Comparison of ENCODE assay signal across 8 mouse cellular contexts in the genomic region with DNA sequence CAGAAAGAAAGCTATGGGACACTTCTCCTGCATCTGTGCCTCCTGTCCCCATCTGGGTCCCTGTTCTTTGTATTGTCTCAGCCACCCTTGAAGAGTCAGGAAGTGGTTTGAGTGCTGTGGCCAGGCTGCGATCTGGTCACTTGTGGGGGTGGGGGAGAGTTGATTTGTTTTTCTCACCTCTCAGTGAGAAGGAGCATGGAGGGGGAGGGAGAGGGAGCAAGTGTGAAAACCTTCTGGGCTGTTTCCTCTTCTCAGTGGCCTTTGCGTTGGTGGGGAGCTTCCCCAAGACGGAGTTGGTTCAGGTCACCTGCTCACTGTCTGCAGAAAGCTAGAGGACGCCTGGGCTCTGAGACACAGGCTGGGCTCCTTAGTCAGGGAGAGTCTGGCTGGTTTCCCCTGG.
DNase-seq lines count a peak whose midpoint lies in the region; ATAC-seq and TF ChIP-seq lines count a peak whose summit lies in the region.

No protein-coding gene starts in this region.

- H3K9me3 ChIP-seq in neural tube, embryonic 15.5 days (replicated peaks) = no peaks in the 10 kb centered on the region
- H3K9me3 ChIP-seq in midbrain, embryonic 10.5 days (replicated peaks) = no peaks in the 10 kb centered on the region
- no peaks in the 10 kb centered on the region for H3K9me3 ChIP-seq in forebrain, embryonic 16.5 days (ENCODE audit: control insufficient read depth, low read length)

- H3K27me3 ChIP-seq in neural tube, embryonic 15.5 days (replicated peaks) = no peaks in the 10 kb centered on the region
- no peaks in the 10 kb centered on the region for H3K27me3 ChIP-seq in midbrain, embryonic 10.5 days (ENCODE audit: low read depth, poor library complexity, severe bottlenecking)
- H3K27me3 ChIP-seq in forebrain, embryonic 16.5 days (replicated peaks; ENCODE audit: control insufficient read depth, insufficient read depth, low read length) = no peaks in the 10 kb centered on the region

- peak overlapping the region; percentile 11; the same call in 1 of the 2 replicates for H3K4me3 ChIP-seq in gastrocnemius, adult 2 months
- no peak overlapping the region for H3K4me3 ChIP-seq in neural tube, embryonic 15.5 days (replicated peaks)
- no peak overlapping the region for H3K4me3 ChIP-seq in midbrain, embryonic 10.5 days
- H3K4me3 ChIP-seq in forebrain, embryonic 16.5 days (replicated peaks; ENCODE audit: low read length) = no peak overlapping the region

- 53% methylated on average over 4 of the region's 4 CpGs for WGBS in neural tube, embryonic 15.5 days
- WGBS in midbrain, embryonic 10.5 days = 56% methylated on average over 4 of the region's 4 CpGs
- WGBS in forebrain, embryonic 16.5 days = 60% methylated on average over 4 of the region's 4 CpGs

- H3K4me2 ChIP-seq in neural tube, embryonic 15.5 days = no peak overlapping the region
- no peak overlapping the region for H3K4me2 ChIP-seq in forebrain, embryonic 16.5 days (ENCODE audit: low read length)

- peaks cover 35% of the 10 kb centered on the region for H3K4me1 ChIP-seq in neural tube, embryonic 15.5 days
- H3K4me1 ChIP-seq in midbrain, embryonic 10.5 days = peaks cover 55% of the 10 kb centered on the region
- H3K4me1 ChIP-seq in forebrain, embryonic 16.5 days (replicated peaks; ENCODE audit: control insufficient read depth, insufficient read depth, low read length) = peaks cover 18% of the 10 kb centered on the region

- ATAC-seq in neural tube, embryonic 15.5 days (ENCODE audit: low FRiP score) = no peak
- ATAC-seq in forebrain, embryonic 16.5 days = no peak

- H3K36me3 ChIP-seq in neural tube, embryonic 15.5 days = no peaks in the 10 kb centered on the region
- peaks cover 20% of the 10 kb centered on the region for H3K36me3 ChIP-seq in midbrain, embryonic 10.5 days
- no peaks in the 10 kb centered on the region for H3K36me3 ChIP-seq in forebrain, embryonic 16.5 days (ENCODE audit: control insufficient read depth, insufficient read depth)

- peak; percentile 36 for DNase-seq in gastrocnemius, adult 2 months
- DNase-seq in gastrocnemius, postnatal 4 days (ENCODE audit: low spot score in 2 of 2) = no peak
- peak; percentile 22 for DNase-seq in neural tube, embryonic 10.5 days (ENCODE audit: extremely low spot score, low spot score)
- peak; percentile 8 to 28 for DNase-seq in monocyte, adult 2 months (ENCODE audit: low read depth in 1 of 2, low spot score in 2 of 2)
- peak; percentile 31 to 41 for DNase-seq in thymus, postnatal 36 days
- no peak for DNase-seq in midbrain, embryonic 10.5 days (ENCODE audit: low spot score)

- no peak overlapping the region for H3K9ac ChIP-seq in neural tube, embryonic 15.5 days (replicated peaks)
- no peak overlapping the region for H3K9ac ChIP-seq in forebrain, embryonic 16.5 days (replicated peaks; ENCODE audit: low read depth, low read length)

- H3K27ac ChIP-seq in gastrocnemius, adult 2 months = peak overlapping the region; percentile 63
- H3K27ac ChIP-seq in neural tube, embryonic 15.5 days (replicated peaks) = no peak overlapping the region
- no peak overlapping the region; the same call in 1 of the 2 replicates for H3K27ac ChIP-seq in midbrain, embryonic 10.5 days (replicated peaks)
- H3K27ac ChIP-seq in forebrain, embryonic 16.5 days (ENCODE audit: low read length) = no peak overlapping the region

- intact Hi-C loops in gastrocnemius, adult 2 months (cut with DNase I) = no loop called here

- no peak for TF ChIP-seq CTCF in gastrocnemius, adult 2 months (IDR thresholded peaks at IDR 0.05)

Comparison
In these comparisons a context has a peak if more than half of its experiments do, and no peak if none do; other contexts are left out.
1. DNase-seq: peak in gastrocnemius, adult 2 months (single experiment), neural tube, embryonic 10.5 days (single experiment), monocyte, adult 2 months (2 of 2) and thymus, postnatal 36 days (2 of 2); none in gastrocnemius, postnatal 4 days (0 of 2) and midbrain, embryonic 10.5 days (single experiment).